Comparison of ENCODE assay signal across 8 mouse cellular contexts in genomic region chr13:14612463-14612862, GRCm38 (mm10). TPM values are rescaled to one million over a fixed set of nuclear protein-coding genes. Genes with fewer than 3 reads are reported as not detected.
DNase-seq lines count a peak whose midpoint lies in the region; ATAC-seq lines count a peak whose summit lies in the region.

No protein-coding gene starts in this region.

- peak overlapping the region; percentile 83 for H3K4me3 ChIP-seq in lung, embryonic 16.5 days (ENCODE audit: low read length)
- peak overlapping the region; percentile 87 for H3K4me3 ChIP-seq in forebrain, embryonic 10.5 days
- peak overlapping the region; percentile 70 for H3K4me3 ChIP-seq in limb, embryonic 10.5 days
- H3K4me3 ChIP-seq in neural tube, embryonic 15.5 days (replicated peaks) = peak overlapping the region; percentile 65

- peak; percentile 47; the same call in 1 of the 2 replicates for ATAC-seq in lung, embryonic 16.5 days (ENCODE audit: low read depth)
- ATAC-seq in neural tube, embryonic 15.5 days (ENCODE audit: low FRiP score) = peak; percentile 74

- WGBS in lung, embryonic 16.5 days = 6% methylated on average over 10 of the region's 10 CpGs
- WGBS in forebrain, embryonic 10.5 days = 8% methylated on average over 10 of the region's 10 CpGs
- WGBS in limb, embryonic 10.5 days = 9% methylated on average over 10 of the region's 10 CpGs
- 6% methylated on average over 10 of the region's 10 CpGs for WGBS in neural tube, embryonic 15.5 days

- DNase-seq in lung, adult 18-20 months = no peak
- no peak for DNase-seq in forebrain, embryonic 10.5 days (ENCODE audit: extremely low spot score, low spot score)
- no peak for DNase-seq in limb, embryonic 10.5 days (ENCODE audit: low spot score)
- DNase-seq in left cerebral cortex, postnatal 36 days (ENCODE audit: low spot score in 2 of 2) = no peak
- DNase-seq in T-cell, adult 2 months (ENCODE audit: low spot score) = no peak
- DNase-seq in testis, postnatal 14 days (ENCODE audit: low spot score) = no peak

- H3K27me3 ChIP-seq in lung, embryonic 16.5 days (ENCODE audit: control insufficient read depth, insufficient read depth, low read depth, low read length) = no peaks in the 10 kb centered on the region
- H3K27me3 ChIP-seq in forebrain, embryonic 10.5 days (ENCODE audit: poor library complexity, severe bottlenecking) = no peaks in the 10 kb centered on the region
- H3K27me3 ChIP-seq in limb, embryonic 10.5 days (ENCODE audit: low read depth, poor library complexity, severe bottlenecking) = no peaks in the 10 kb centered on the region
- H3K27me3 ChIP-seq in neural tube, embryonic 15.5 days (replicated peaks) = no peaks in the 10 kb centered on the region

- intact Hi-C loops in left cerebral cortex, postnatal 36 days (cut with DNase I) = loop anchor here (5.0 to 10.0 kb wide), 2 partner anchors 90 to 548 kb away; partner anchors contain the start of genes Arid4b, Ggps1 and Hecw1

- peak overlapping the region; percentile 62 for H3K27ac ChIP-seq in lung, embryonic 16.5 days (ENCODE audit: low read length)
- H3K27ac ChIP-seq in forebrain, embryonic 10.5 days = peak overlapping the region; percentile 89
- peak overlapping the region; percentile 85 for H3K27ac ChIP-seq in limb, embryonic 10.5 days
- peak overlapping the region; percentile 85 for H3K27ac ChIP-seq in neural tube, embryonic 15.5 days (replicated peaks)

- peak overlapping the region; percentile 92 for H3K9ac ChIP-seq in lung, embryonic 16.5 days (ENCODE audit: low read length)
- H3K9ac ChIP-seq in neural tube, embryonic 15.5 days (replicated peaks) = peak overlapping the region; percentile 88

- no peaks in the 10 kb centered on the region for H3K9me3 ChIP-seq in lung, embryonic 16.5 days (ENCODE audit: control insufficient read depth, low read length)
- no peaks in the 10 kb centered on the region for H3K9me3 ChIP-seq in forebrain, embryonic 10.5 days
- H3K9me3 ChIP-seq in limb, embryonic 10.5 days (replicated peaks) = no peaks in the 10 kb centered on the region
- H3K9me3 ChIP-seq in neural tube, embryonic 15.5 days (replicated peaks) = no peaks in the 10 kb centered on the region

- peaks cover 10% of the 10 kb centered on the region for H3K36me3 ChIP-seq in lung, embryonic 16.5 days (ENCODE audit: control insufficient read depth, insufficient read depth, low read length)
- peaks cover 45% of the 10 kb centered on the region for H3K36me3 ChIP-seq in forebrain, embryonic 10.5 days (replicated peaks)
- H3K36me3 ChIP-seq in limb, embryonic 10.5 days = peaks cover 46% of the 10 kb centered on the region
- H3K36me3 ChIP-seq in neural tube, embryonic 15.5 days = peaks cover 25% of the 10 kb centered on the region

- H3K4me1 ChIP-seq in lung, embryonic 16.5 days (replicated peaks; ENCODE audit: control insufficient read depth, insufficient read depth, low read length) = no peaks in the 10 kb centered on the region
- H3K4me1 ChIP-seq in forebrain, embryonic 10.5 days = peaks cover 15% of the 10 kb centered on the region
- H3K4me1 ChIP-seq in limb, embryonic 10.5 days = no peaks in the 10 kb centered on the region
- H3K4me1 ChIP-seq in neural tube, embryonic 15.5 days = peaks cover 15% of the 10 kb centered on the region

- peak overlapping the region; percentile 65 for H3K4me2 ChIP-seq in lung, embryonic 16.5 days (ENCODE audit: low read depth, low read length)
- H3K4me2 ChIP-seq in neural tube, embryonic 15.5 days = peak overlapping the region; percentile 55

RNA-seq across cellular contexts. Expression of gene Mrpl32, which starts 0.5 kb away (rescaled TPM):
- polyA plus RNA-seq in lung, embryonic 16.5 days (2015; fragmentation: Nextera tagmentation; extraction: Ambion mirVana) = 110 and 120 TPM in 2 replicates
- polyA plus RNA-seq in forebrain, embryonic 10.5 days (2016; fragmentation: Nextera tagmentation; extraction: Ambion mirVana) = 104 TPM in 2 replicates
- 113 and 114 TPM in 2 replicates for polyA plus RNA-seq in limb, embryonic 10.5 days (2016; fragmentation: Nextera tagmentation; extraction: Ambion mirVana)
- polyA plus RNA-seq in neural tube, embryonic 15.5 days (2015; fragmentation: Nextera tagmentation; extraction: Ambion mirVana) = 112 and 127 TPM in 2 replicates
- 10 to 100 TPM; 30.2 to 34.4 TPM for total RNA-seq in left cerebral cortex, postnatal 36 days (2021)

RNA-seq across cellular contexts. Expression of gene Psma2, which starts 0.6 kb away (rescaled TPM):
- polyA plus RNA-seq in lung, embryonic 16.5 days (2015; fragmentation: Nextera tagmentation; extraction: Ambion mirVana) = 188 and 199 TPM in 2 replicates
- polyA plus RNA-seq in forebrain, embryonic 10.5 days (2016; fragmentation: Nextera tagmentation; extraction: Ambion mirVana) = 244 TPM in 2 replicates
- 236 and 255 TPM in 2 replicates for polyA plus RNA-seq in limb, embryonic 10.5 days (2016; fragmentation: Nextera tagmentation; extraction: Ambion mirVana)
- polyA plus RNA-seq in neural tube, embryonic 15.5 days (2015; fragmentation: Nextera tagmentation; extraction: Ambion mirVana) = 175 and 187 TPM in 2 replicates
- total RNA-seq in left cerebral cortex, postnatal 36 days (2021) = 10 to 100 TPM; 54.4 to 56.4 TPM

RNA-seq across cellular contexts. Expression of gene AW209491, which starts 17.5 kb away (rescaled TPM):
- polyA plus RNA-seq in lung, embryonic 16.5 days (2015; fragmentation: Nextera tagmentation; extraction: Ambion mirVana) = 23.5 and 24.6 TPM in 2 replicates
- polyA plus RNA-seq in forebrain, embryonic 10.5 days (2016; fragmentation: Nextera tagmentation; extraction: Ambion mirVana) = 32.1 and 36.4 TPM in 2 replicates
- polyA plus RNA-seq in limb, embryonic 10.5 days (2016; fragmentation: Nextera tagmentation; extraction: Ambion mirVana) = 35.5 and 37.7 TPM in 2 replicates
- polyA plus RNA-seq in neural tube, embryonic 15.5 days (2015; fragmentation: Nextera tagmentation; extraction: Ambion mirVana) = 41.7 and 44.5 TPM in 2 replicates
- total RNA-seq in left cerebral cortex, postnatal 36 days (2021) = 10 to 100 TPM; 23.3 to 25.2 TPM
